Mouse (Mus musculus): ENCODE data around the gene Tbl3.
"Not testable (repeated sequence)": the region's sequence is repeated elsewhere in the genome, so short reads cannot be mapped to it uniquely, and the experiment has no call there.

Tbl3 gene

DNA sequence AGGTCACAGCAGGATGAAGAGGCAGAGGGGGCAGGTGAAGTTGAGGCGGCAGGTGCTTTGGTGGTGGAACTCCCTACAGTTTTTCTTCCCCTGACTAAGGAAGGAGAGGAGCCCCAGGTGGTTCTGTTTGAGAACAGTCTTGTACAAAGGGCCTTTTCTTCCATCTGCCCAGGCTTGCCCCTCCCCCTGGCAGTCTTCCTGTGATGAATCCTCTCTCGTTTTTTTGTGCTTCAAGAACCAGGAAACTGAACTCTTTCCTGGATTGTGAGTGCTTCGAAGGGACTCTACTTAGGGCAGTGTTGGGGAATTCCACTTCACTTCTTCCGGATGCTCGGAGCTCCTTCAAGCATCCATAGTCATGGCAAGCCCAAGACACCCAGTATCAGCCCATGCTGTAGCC lies 9.5 kb downstream of the Tbl3 start:
- DNase-seq (ENCODE audit: extremely low read depth, insufficient read length, low spot score): no peak

- DNase-seq (ENCODE audit: extremely low read depth, insufficient read length, low spot score): peak; percentile 88
Observed at GRCm38 (mm10) chr17:24696011-24696697, 11.3 kb downstream of the Tbl3 start, which contains the start of the genes Gfer and Noxo1. Gene Gfer, minus strand, starts transcription at chr17:24696156. Gene Noxo1, plus strand, starts transcription at chr17:24696234.

DNA sequence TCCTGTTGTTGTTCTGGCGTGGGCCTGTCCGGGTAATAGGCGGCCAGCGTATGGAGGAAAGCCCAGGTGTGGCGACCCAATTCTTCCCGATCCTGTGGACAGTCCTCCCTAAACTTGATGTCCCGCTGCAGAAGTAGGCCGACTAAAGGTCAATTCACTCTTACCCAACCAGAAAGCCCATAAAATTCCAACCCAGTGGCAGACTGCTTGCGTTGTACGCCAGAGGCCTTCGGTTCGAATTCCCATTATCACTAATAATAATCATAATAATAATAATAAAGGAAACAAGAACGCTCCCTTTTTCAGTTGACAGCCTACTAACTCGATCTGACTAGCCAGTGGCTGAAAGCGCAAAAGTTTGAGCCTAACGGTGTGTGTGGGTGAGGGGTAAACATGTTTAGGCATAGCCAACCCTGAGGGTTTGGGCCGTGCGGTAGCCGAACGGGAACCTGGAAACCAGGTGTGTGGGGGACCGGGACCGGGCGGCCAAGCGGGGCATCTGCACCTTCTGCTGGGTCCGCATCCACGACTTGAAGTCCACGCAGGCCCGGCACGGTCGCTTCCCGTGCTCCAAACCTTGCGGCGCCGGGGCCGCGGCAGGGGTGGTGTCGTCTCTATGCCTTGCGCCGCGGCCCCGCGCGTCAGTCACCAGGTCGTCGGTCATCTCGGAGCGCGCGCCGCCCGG lies 12.0 kb downstream of the Tbl3 start:
- peak; percentile 32 for DNase-seq (ENCODE audit: extremely low read depth, insufficient read length, low spot score)

DNA sequence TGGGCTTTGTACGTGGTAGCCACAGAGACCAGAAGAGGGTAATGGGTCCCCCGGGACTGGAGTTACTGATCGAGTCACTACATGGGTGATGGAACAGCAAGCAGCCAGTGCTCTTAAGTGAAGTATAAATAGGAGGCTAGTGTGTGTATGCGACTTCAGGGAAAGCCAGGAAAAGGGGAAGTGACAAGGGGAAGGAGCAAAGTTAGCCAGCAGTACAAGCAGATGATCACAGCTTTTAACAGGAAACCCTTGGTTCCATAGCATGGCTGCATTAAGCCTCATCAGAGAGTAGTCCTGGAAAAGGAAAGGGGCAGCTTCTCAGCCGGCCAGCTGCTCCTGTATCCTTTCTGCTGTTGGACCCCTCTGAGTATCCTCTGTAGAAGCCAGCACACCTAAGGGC lies 15.1 kb downstream of the Tbl3 start:
- no peak for DNase-seq (ENCODE audit: extremely low read depth, insufficient read length, low spot score)

DNA sequence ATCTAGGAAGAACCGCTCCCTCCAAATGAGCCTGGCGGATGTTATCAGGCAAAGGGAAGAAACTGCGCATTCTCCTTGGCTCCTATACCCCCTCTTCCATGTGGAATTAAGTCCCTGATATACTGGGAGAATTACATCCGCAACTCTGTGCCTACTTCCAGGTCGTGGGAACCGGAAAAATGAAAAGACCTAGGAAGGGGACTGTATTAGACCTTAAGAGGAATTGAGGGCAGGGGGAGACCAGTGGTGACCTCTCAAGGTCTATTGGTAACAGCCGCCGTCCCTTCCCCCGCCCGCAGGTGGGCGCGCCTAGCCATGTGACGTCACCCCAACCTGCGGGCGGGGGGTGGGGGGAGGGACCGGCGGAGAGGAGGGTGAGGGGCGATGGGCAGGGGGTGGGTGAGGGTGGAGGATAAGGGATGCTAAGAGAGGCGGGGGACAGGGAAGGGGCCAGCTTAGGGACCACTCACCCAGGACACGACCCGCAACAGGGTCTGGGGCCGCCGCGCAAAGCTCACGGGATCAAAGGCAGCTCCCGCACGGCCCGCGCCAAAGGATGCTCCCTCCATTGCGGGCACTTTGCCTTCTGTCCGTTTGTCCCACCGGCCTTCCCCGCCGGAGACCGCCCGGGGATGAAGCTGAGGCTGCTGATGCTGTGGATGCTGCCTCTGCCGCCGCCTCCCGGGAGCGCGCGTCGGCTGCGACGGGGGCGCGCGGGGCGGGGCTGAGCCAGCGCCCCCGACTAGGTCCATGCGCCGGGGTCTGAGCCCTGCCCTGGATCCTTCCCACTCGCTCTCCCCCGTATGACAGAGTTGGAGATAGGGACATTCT lies 18.0 kb downstream of the Tbl3 start, which contains the start of gene Syngr3:
Gene Syngr3, minus strand, starts transcription at position 705 of the 831 bp plus-strand sequence.
- DNase-seq (ENCODE audit: extremely low read depth, insufficient read length, low spot score): no peak

DNA sequence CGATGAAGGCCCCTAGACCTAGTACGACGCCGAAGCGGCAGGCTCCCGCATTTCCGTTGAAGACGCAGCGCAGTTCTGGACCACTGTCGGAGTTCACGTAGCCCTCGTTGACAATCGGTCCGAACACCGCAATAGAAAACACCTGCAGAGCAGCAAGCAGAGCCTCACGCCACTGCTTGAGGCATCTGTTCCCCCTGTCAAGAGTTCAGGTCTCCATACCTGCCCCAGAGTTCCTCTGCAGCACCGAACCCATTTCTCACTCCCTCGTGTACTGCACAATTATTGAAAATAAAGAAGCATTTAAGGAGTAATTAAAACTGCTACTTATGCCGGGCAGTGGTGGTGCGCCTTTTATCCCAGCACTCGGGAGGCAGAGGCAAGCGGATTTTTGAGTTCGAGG lies 19.9 kb downstream of the Tbl3 start:
- no peak for DNase-seq (ENCODE audit: extremely low read depth, insufficient read length, low spot score)

DNA sequence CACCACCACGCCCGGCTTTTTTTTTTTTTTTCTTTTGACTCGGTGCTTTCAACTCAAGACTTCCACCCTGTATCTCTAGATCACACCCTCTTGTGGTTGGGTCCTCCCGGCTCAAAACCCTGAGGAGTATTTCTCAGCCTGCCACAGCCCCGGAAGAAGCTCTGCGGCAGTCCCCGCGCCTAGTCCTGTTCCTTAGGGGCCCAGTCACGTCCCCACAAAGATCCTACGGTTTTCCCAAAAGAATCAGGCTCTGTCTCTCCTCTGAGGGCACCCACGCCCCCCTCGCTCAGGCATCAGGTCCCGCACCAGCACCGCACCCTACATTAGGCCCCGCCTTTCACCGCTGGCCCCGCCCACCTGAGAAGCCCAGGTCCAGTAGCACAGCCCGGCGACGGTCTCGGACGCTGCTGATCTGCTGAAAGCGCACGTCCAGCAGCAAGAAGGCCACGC lies 20.3 kb downstream of the Tbl3 start:
- DNase-seq (ENCODE audit: extremely low read depth, insufficient read length, low spot score): no peak

- DNase-seq (ENCODE audit: extremely low read depth, insufficient read length, low spot score): no peak
Observed at GRCm38 (mm10) chr17:24686514-24686913, 20.9 kb downstream of the Tbl3 start.

DNA sequence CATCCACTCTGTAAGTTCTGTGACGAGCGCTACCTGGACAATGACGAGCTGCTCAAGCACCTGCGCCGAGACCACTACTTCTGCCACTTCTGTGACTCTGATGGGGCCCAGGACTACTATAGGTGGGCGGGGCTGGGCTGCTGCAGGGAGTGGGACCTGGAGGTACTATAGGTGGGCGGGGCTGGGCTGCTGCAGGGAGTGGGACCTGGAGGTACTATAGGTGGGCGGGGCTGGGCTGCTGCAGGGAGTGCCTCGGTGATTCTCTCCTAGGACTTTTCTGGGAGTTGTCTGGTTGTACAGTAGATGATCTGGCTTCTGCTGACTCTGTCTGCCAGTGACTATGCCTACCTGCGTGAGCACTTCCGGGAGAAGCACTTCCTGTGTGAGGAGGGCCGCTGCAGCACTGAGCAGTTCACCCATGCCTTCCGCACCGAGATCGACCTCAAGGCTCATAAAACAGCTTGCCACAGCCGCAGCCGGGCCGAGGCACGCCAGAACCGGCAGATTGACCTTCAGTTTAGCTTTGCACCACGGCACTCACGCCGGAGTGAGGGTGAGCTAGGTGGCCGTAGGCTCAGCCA lies 29.9 kb downstream of the Tbl3 start:
- no peak for DNase-seq (ENCODE audit: extremely low read depth, insufficient read length, low spot score)

- no peak for DNase-seq (ENCODE audit: extremely low read depth, insufficient read length, low spot score)
Observed at GRCm38 (mm10) chr17:24676877-24677276, 30.6 kb downstream of the Tbl3 start.

GRCm38 (mm10) chr17:24676187-24676586 lies 31.3 kb downstream of the Tbl3 start:
- no peak for DNase-seq (ENCODE audit: extremely low read depth, insufficient read length, low spot score)

DNA sequence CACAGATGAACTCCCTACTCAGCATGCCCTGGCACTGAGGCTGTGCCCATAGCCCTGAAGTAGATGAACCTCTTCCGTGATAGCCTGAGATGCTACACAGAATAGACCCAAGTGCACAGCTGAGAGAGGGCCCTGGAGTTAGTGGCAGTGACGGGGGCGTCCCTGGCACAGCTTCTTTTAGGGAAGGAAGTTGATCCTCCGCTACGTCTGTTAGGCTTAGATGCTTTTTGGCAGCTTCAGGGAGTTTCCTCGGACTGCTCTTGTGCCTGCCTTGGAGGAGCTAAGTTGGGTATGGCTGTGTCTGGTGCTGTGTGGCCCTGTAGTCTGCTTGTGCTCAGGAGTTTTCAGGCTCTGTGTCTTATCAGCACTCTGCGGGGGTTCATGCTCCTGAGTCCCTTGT lies 33.2 kb downstream of the Tbl3 start:
- no peak for DNase-seq (ENCODE audit: extremely low read depth, insufficient read length, low spot score)

- DNase-seq (ENCODE audit: extremely low read depth, insufficient read length, low spot score): peak; percentile 77
Observed at GRCm38 (mm10) chr17:24672141-24672540, 35.3 kb downstream of the Tbl3 start.

GRCm38 (mm10) chr17:24671346-24671745 lies 36.1 kb downstream of the Tbl3 start:
- no peak for DNase-seq (ENCODE audit: extremely low read depth, insufficient read length, low spot score)

GRCm38 (mm10) chr17:24670246-24670844 lies 37.1 kb downstream of the Tbl3 start:
- no peak for DNase-seq (ENCODE audit: extremely low read depth, insufficient read length, low spot score)

DNA sequence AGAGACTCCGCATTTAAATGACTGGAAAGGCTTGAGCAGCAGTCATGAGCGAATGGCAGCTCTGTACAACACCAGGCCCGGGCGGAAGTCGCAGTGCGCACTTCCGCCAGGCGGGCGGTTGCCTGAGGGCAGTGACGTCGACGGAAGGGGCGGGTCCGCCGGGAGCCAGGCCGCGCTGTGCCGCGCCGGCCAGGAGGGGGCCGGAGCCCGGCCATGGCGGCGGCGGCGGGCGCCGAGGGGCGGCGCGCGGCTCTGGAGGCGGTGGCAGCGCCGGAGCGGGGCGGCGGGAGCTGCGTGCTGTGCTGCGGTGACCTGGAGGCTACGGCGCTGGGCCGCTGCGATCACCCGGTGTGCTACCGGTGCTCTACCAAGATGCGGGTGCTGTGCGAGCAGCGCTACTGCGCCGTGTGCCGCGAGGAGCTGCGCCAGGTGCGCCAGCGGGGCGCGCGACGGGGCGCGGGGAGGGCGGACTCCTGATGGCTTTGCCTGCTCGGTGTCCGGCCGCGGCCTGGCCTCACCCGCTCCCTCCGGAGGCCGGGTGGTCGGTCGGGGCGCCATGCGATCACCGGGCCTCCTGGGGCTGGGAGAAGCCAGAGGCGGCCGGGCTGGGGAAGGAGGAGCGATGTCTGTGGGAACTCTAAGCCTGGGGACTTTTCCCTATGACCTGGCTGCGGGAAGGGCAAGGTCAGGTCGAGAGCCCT lies 37.8 kb downstream of the Tbl3 start, which contains the start of gene Zfp598:
Gene Zfp598, plus strand, starts transcription at position 143 of the 701 bp plus-strand sequence.
- peak; percentile 91 for DNase-seq (ENCODE audit: extremely low read depth, insufficient read length, low spot score)

GRCm38 (mm10) chr17:24669214-24669544 lies 38.3 kb downstream of the Tbl3 start:
- DNase-seq (ENCODE audit: extremely low read depth, insufficient read length, low spot score): not testable (repeated sequence)

DNA sequence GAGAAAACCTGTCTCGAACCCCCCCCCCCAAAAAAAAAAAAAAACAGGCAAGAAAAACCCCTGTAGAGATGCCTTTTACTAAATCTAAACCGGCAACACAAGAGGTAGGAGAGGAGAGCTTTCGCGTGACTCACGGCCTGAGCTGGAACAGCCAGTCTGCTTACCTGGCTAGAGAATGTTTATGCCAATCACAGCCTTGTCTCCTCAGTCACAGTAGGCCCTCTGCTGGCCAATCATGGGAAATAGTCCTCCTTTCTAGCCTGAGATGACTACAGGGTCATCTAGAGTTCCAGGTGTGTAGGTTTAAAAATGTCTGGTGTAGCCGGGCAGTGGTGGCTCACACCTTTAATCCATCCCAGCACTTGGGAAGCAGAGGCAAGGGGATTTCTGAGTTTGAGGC lies 40.0 kb downstream of the Tbl3 start:
- DNase-seq (ENCODE audit: extremely low read depth, insufficient read length, low spot score): no peak

DNA sequence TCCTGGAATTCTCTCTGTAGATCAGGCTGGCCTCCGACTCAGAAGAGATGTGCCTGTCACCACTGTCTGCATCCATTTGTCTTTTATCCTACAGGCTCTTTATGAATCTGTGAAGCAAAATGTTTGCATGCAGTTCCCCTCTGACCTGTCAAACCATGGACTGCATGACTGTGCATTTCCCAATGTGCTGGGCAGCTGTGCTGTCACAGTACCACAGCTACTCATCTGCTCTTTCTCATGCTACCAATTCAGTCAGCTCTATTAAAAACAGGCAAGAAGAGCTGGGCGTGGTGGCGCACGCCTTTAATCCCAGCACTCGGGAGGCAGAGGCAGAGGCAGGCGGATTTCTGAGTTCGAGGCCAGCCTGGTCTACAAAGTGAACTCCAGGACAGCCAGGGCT lies 40.4 kb downstream of the Tbl3 start:
- DNase-seq (ENCODE audit: extremely low read depth, insufficient read length, low spot score): not testable (repeated sequence)

Data from 3134 (cell line).